Mouse (Mus musculus): ENCODE results near the gene Pum1.

DNA sequence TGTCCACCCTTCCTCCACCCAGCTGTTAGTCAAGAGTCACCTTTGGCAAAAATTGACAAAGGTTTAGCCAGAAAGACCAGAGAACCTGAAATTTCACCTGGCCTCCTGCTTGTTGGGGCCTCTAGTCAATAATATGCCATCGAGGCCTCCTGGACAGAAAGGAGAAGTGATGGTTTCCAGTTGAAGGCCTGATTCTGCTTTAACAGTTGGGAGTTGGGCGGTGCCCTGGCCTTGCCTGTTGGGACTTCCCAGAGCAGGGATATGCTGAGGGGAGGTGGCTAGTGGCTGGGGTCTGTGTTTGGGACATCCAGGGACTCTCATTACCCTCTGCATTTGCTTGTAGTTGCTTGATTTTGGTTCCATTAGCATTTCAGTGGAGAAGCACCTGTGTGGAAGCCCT is 119.4 kb downstream of the Pum1 start:
- no peak for TF ChIP-seq CTCF (IDR thresholded peaks at IDR 0.05; ENCODE audit: control insufficient read depth, insufficient read depth, insufficient read length)
- no peak for TF ChIP-seq MYOD1 (IDR thresholded peaks at IDR 0.05; ENCODE audit: control insufficient read depth, insufficient read length, low read depth)
- no peak for TF ChIP-seq CEBPB (IDR thresholded peaks at IDR 0.05; ENCODE audit: low read depth)

Measured in C2C12 (cell line).